Mouse (Mus musculus) urinary bladder, adult 18-20 months (tissue): Measurements from ENCODE around the gene Insl5.

ENCODE experiments used
- DNase-seq, 2 experiments: peaks; one replicate each; pipeline ENCODE4 v3.0.0; 2022; ENCODE audit warnings: low spot score in 2 of 2, mixed read lengths in 2 of 2

Insl5 gene

DNA sequence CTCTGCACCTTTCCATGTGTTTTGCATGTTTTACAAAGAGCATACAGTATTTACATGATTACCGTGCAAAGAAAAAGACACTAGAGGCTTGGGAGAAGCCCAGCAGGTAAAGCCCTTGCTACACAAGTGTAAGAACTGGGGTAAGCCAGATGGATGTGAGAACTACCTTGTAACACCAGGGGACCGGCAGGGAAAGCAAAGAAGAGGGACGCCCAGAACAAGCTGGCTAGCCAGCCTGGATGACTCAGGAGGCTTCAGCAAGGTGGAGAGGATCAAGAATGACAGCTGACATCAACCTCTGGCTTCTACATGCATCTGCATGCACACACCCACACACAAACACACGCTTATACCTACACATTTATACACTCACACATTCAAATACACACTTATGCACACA, 36.6 kb downstream of the Insl5 start:
- no peak for DNase-seq

- DNase-seq: no peak
These were observed 37.3 kb downstream of the Insl5 start for GRCm38 (mm10) chr4:102989391-102989790.

DNA sequence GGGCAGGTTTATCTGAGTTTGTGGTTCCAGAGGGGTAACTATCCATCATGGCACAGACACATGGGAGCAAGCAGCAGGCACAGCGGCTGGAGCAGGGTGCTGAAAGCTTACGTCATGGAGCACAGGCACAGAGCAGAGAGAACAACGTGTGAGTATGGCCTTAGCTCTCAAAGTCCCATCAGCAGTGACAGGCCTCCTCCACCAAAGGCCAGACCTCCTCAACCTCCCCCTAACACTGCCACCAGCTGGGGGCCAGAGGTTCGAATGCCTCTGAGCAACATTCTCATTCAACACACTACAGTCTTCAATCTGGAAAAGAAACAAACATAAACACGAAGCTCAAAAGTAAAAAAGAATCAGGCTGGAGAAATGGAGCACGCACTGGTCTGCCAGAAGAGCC, 38.1 kb downstream of the Insl5 start:
- no peak for DNase-seq

DNA sequence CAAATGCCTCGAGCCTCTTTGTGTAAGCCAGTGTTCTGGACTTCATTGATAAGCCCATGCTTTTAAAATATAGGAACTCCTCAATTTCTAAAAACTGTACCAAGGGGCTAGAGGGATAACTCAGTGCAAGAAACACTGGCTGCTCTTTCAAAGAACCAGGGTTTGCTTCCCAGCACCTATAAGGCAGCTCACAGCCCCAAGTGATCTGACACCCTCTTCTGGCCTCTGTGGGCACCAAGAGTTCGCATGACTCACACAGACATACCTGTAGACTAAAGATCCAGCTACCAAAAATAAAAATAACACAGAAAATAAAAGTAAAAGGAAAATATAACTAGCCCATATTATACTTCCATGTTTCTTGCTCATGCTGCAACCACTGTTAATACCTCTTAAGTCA, 38.9 kb downstream of the Insl5 start:
- no peak for DNase-seq

DNA sequence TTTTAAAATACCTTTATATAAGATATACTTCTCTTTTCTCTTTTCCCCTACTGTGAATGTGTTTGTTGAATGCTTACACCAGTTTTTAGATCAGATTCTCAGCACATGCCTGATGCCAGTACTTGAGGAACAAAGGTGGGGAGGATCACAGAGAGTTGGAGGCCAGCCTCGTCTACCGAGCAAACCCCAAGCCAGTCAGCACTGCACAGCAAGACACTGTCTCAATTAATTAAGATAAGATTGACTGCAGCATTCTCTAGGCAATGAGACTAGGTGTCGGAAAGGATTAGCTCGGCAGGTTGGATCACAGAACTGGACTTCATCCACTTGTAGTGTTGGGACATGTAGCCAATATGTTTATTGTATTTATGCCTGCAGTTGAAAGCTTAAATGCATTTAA, 39.3 kb downstream of the Insl5 start:
- no peak for DNase-seq

DNA sequence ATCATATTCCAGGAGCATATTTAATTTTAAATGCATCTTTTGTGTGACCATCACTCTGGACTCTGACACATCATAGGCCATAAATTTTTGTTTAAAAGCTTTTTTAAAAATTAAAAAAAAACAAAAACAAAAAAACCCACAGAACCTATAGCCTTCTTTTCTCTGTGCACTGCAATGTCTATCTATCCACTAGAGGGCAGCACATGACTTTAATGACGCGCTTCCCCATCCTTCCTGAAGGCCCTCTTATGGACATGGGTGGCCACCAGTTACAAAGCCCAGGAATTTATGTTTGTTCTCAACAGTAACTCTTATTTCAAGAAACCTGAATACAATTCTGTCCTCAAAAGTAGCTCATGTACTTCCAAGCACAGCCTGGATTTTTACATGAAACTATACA, 39.7 kb downstream of the Insl5 start:
- DNase-seq: no peak

- no peak for DNase-seq
These were observed 40.5 kb downstream of the Insl5 start for GRCm38 (mm10) chr4:102986173-102986572.

DNA sequence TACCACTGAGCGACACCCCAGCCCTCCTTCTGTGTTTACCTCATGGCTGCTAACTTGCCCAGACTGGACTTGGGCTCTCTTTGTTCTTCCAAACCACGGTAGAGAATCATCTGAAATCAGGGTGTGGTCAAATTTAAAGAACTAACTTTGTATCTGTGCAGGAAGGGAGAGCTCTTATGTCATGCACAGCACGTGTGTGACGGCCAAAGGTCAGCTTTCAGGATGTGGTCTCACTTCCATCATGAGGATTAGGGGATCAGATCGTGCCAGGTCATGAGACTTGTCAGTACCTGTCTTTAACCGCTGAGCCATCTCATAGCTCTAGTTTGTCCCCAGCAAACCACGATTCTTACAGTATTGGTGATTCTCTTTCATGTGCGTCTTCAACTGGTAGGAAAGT, 44.9 kb downstream of the Insl5 start:
- DNase-seq: no peak

DNA sequence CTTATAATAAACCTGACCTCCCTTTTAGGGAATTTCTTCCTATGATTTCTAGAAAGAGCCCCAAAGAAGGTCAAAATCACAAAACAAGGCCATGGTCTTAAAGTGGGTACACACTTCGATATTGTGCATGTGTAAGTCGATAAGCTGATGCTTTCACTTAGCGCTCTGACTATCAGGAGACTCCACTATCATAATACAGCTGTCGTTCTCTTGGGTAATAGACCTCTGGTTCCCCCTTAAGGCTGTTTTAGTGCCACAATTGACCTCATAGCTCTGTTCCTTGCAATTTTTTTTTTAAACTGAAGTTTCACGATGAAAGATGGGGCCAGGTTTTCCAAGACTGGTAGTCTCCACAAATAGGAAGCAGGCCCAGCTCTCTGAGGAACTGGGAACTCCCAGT, 47.3 kb downstream of the Insl5 start:
- no peak for DNase-seq

DNA sequence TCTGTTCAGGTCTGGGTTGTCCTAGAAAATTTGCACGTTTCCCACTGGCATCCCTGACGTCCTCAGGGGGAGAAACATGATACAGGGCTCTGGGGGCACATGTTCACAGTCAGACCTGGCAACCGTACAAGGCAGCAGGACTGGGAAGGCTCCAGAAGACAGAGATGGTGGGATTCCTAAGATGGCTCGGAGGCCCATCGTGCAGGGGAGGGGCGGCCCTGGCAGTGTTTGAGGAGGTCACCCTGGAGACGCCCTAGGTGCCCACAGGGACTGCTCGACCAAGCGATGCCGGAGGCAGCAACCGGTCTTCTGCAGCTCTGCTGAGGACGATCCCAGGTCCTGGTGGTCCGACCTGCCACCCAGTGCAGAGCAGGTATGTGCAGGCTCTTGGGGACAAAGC, 48.2 kb downstream of the Insl5 start, which contains the start of gene Tctex1d1:
Tctex1d1 (plus strand) TSS at position 167 of the 400 bp plus-strand sequence.
- DNase-seq: no peak

GRCm38 (mm10) chr4:102977778-102978321, 48.8 kb downstream of the Insl5 start:
- DNase-seq: no peak

- DNase-seq: no peak
These were observed 50.1 kb downstream of the Insl5 start for GRCm38 (mm10) chr4:102976290-102977275.

DNA sequence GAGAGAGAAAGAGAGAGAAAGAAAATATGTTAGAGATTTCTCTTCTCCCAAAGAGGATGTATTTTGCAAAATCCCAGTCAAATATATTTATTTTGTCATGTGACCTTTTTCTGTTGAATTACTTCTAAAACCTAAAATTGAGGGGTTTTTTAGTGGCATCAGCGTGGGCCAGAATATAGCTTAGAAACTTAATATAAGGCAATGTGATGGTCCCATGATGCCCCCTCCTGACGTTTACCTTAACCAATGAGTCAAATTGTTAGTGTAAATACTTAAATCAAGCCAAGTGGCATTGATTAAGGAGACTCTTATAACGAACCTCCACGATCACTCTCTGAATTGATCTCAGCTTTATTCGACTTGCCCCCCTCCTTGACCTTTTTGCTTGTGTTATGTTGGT, 52.5 kb downstream of the Insl5 start:
- DNase-seq: no peak

DNA sequence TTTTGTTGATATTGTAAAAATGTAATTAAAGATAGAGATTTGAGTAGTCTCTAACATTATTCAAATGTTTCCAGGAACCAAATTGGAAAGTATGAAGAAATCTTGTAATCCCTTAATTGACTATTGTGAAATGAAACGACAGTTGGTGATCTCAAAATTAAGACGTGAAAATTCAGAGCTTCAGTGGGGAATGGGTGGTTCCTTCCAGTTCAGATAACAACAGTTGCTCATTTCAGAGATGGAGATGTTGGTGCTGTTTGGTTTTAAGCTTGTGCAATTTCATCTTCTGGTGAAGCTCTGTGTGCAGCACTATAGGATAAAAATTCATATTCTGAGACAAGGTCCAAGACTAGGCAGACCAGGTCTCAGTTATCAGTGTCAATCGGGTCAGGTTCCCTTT, 54.6 kb downstream of the Insl5 start:
- no peak for DNase-seq

DNA sequence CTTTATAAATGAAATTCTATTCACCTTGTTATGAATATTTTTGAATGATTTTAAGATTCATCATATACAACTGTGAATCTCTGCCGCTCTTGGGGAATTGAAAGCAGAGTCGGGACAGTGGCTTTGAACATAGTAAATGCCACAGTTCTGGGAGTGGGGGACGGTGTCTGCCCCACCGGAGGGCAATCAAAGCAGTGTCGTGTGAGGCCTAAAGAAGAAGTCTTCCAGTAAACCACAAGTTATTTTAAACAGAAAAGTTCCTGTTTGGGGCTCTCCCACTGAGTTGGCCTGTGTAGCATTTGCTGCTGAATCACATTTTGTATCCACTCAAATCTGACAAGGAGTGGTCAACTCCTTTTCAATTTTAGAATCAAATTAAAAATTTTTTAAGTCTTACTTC, 55.5 kb downstream of the Insl5 start:
- no peak for DNase-seq

DNA sequence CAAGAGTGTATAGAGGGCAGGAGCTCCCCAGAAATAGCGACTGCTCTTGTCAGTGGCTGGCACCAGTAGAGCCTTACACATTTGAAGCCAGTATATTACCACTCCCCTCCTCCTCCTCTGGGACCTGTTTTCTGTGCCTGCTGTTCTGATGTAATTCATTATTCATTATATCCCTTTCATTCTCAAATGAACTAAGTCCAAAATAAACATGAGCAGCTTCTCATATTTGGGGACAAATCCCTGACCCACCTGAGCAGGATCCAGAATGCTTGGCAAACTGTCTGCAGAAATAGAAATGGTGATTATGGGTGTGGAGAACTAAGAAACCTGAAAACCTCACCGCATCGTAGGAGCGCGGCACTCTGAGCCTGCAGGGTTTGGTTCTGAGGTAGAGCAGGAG, 57.0 kb downstream of the Insl5 start:
- no peak for DNase-seq
